Mouse (Mus musculus): ENCODE results near the gene Adgb. TPM values are rescaled to one million over a fixed set of nuclear protein-coding genes. Genes with fewer than 3 reads are reported as not detected.

Adgb gene
- not detected in 4 replicates for total RNA-seq (2023)

GRCm38 (mm10) chr10:10471961-10472610 is at the start of gene Adgb:
Gene Adgb (minus strand): TSS chr10:10472326.

Other genes with a start within 250 kb of the Adgb start
- gene Rab32, start 85.9 kb upstream of the Adgb start, total RNA-seq (2023) = 2.0 to 4.6 TPM (median 2.9 TPM) in 4 replicates
- gene Gm10944, start 209.0 kb upstream of the Adgb start, total RNA-seq (2023) = not detected in 4 replicates